Mouse (Mus musculus): ENCODE measurements around the gene Rtbdn. TPM values are rescaled to one million over a fixed set of nuclear protein-coding genes. Genes with fewer than 3 reads are reported as not detected.

Rtbdn gene
- total RNA-seq, 2 experiments from 2014 or later = not detected

- peak; percentile 84 for ATAC-seq (replicated peaks; ENCODE audit: poor library complexity)
Observed at GRCm38 (mm10) chr8:84952612-84953255, 5.9 kb downstream of the Rtbdn start.

GRCm38 (mm10) chr8:84956768-84957167 lies 10.0 kb downstream of the Rtbdn start:
- ATAC-seq (replicated peaks; ENCODE audit: poor library complexity) = peak; percentile 81

- no peak for ATAC-seq (replicated peaks; ENCODE audit: poor library complexity)
Observed at GRCm38 (mm10) chr8:84959811-84960210, 13.0 kb downstream of the Rtbdn start.

- no peak for ATAC-seq (replicated peaks; ENCODE audit: poor library complexity)
Observed at GRCm38 (mm10) chr8:84963952-84964351, 17.2 kb downstream of the Rtbdn start.

- peak; percentile 83 for ATAC-seq (replicated peaks; ENCODE audit: poor library complexity)
Observed at GRCm38 (mm10) chr8:84965731-84966291, 19.0 kb downstream of the Rtbdn start.

GRCm38 (mm10) chr8:84966603-84967002 lies 19.8 kb downstream of the Rtbdn start:
- no peak for ATAC-seq (replicated peaks; ENCODE audit: poor library complexity)

GRCm38 (mm10) chr8:84967532-84968304 lies 20.9 kb downstream of the Rtbdn start:
- no peak for ATAC-seq (replicated peaks; ENCODE audit: poor library complexity)

GRCm38 (mm10) chr8:84968650-84969049 lies 21.9 kb downstream of the Rtbdn start:
- no peak for ATAC-seq (replicated peaks; ENCODE audit: poor library complexity)

- peak; percentile 40 for ATAC-seq (replicated peaks; ENCODE audit: poor library complexity)
Observed at GRCm38 (mm10) chr8:84969241-84970134, 22.7 kb downstream of the Rtbdn start, which contains the start of the genes Gm49661, Prdx2 and Rnaseh2a. Gene Gm49661 (minus strand): TSS chr8:84969433. Gene Prdx2 (plus strand): TSS chr8:84969587. Gene Rnaseh2a (minus strand): TSS chr8:84969767.

GRCm38 (mm10) chr8:84970135-84970790 lies 23.5 kb downstream of the Rtbdn start:
- no peak for ATAC-seq (replicated peaks; ENCODE audit: poor library complexity)

GRCm38 (mm10) chr8:84970913-84971312 lies 24.1 kb downstream of the Rtbdn start:
- peak; percentile 55 for ATAC-seq (replicated peaks; ENCODE audit: poor library complexity)

GRCm38 (mm10) chr8:84973079-84973478 lies 26.3 kb downstream of the Rtbdn start:
- ATAC-seq (replicated peaks; ENCODE audit: poor library complexity) = no peak

GRCm38 (mm10) chr8:84973803-84974542 lies 27.2 kb downstream of the Rtbdn start:
- ATAC-seq (replicated peaks; ENCODE audit: poor library complexity) = peak; percentile 18

GRCm38 (mm10) chr8:84974543-84975142 lies 27.9 kb downstream of the Rtbdn start:
- ATAC-seq (replicated peaks; ENCODE audit: poor library complexity) = no peak

- 0 out of 2 replicates have a peak, but pooled peaks have one; percentile 4 for ATAC-seq (replicated peaks; ENCODE audit: poor library complexity)
Observed at GRCm38 (mm10) chr8:84975434-84975833, 28.6 kb downstream of the Rtbdn start.

GRCm38 (mm10) chr8:84976031-84976762 lies 29.4 kb downstream of the Rtbdn start:
- peak; percentile 30 for ATAC-seq (replicated peaks; ENCODE audit: poor library complexity)

- ATAC-seq (replicated peaks; ENCODE audit: poor library complexity) = no peak
Observed at GRCm38 (mm10) chr8:84976763-84977434, 30.1 kb downstream of the Rtbdn start.

All from megakaryocyte progenitor cell, adult 5-6 weeks (primary cell).